Mouse (Mus musculus): Measurements from ENCODE around the gene Ccdc69. TPM values are rescaled to one million over a fixed set of nuclear protein-coding genes. Genes with fewer than 3 reads are reported as not detected.

Ccdc69 gene
- total and polyA plus RNA-seq, 3 experiments, result 0.31 to 0.42 TPM; not detected in 1

DNA sequence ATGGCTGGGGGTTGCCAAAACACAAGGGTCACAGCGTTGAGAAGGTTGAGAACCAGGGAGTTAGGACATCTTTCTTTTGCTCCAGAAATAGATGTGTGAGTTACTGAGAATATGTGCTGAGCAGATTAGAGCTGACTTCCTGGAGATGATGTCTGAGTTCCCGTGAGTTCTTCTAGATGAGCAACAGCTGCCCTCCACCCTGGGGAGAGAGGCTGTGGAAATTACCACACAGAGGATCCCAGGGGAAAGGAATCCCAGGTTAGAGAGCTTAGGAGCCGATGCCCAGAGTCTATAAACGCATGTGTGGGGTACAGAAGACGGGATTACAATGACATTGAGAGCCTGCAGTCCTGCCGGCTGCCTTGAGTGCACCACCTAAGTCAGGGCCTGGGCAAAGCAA, 59.9 kb downstream of the Ccdc69 start:
- peaks cover 4 to 10% of the 10 kb centered on the region in 2 experiments for H3K4me1 ChIP-seq (ENCODE audit: control insufficient read depth in 1 of 2, insufficient read depth in 2 of 2, low read length in 2 of 2)
- no peak overlapping the region for H3K9ac ChIP-seq (ENCODE audit: control insufficient read depth, low read depth, low read length, poor library complexity, severe bottlenecking)
- no peak for DNase-seq (ENCODE audit: low read depth, low spot score)
- peaks cover 0 to 6% of the 10 kb centered on the region in 2 experiments; a peak in 2 of 4 replicates for H3K36me3 ChIP-seq (ENCODE audit: control insufficient read depth in 1 of 2, insufficient read depth in 2 of 2, low read length in 2 of 2)
- no peak overlapping the region for H3K27ac ChIP-seq (ENCODE audit: control insufficient read depth, low read depth, low read length)
- no peak for TF ChIP-seq GATA1 (IDR thresholded peaks at IDR 0.05; ENCODE audit: low read depth, low read length)
- no peak for TF ChIP-seq POLR2A (IDR thresholded peaks at IDR 0.05; ENCODE audit: control insufficient read depth in 1 of 2, insufficient read depth in 1 of 2, low read depth in 1 of 2, low read length in 2 of 2, poor library complexity in 1 of 2)
- no peak for TF ChIP-seq TAL1 (IDR thresholded peaks at IDR 0.05; ENCODE audit: low read length)
- no peak for TF ChIP-seq ZKSCAN1 (IDR thresholded peaks at IDR 0.05; ENCODE audit: low read depth, low read length)
- TF ChIP-seq CTCF (IDR thresholded peaks at IDR 0.05 in 2 of 3, conservative IDR thresholded peaks at IDR 0.05 in 1 of 3; ENCODE audit: control insufficient read depth in 1 of 3, insufficient read depth in 1 of 3, low read depth in 2 of 3, low read length in 3 of 3, poor library complexity in 1 of 3, severe bottlenecking in 1 of 3), result no peak
- TF ChIP-seq CHD1 (IDR thresholded peaks at IDR 0.05; ENCODE audit: low read depth, low read length), result no peak
- TF ChIP-seq ZNF384 (IDR thresholded peaks at IDR 0.05; ENCODE audit: low read depth, low read length), result no peak
- TF ChIP-seq GABPA (IDR thresholded peaks at IDR 0.05; ENCODE audit: low read depth, low read length), result no peak
- TF ChIP-seq MXI1 (IDR thresholded peaks at IDR 0.05; ENCODE audit: low read depth, low read length), result no peak
- TF ChIP-seq TCF12 (IDR thresholded peaks at IDR 0.05; ENCODE audit: low read depth, low read length), result no peak
- TF ChIP-seq SMC3 (IDR thresholded peaks at IDR 0.05; ENCODE audit: low read depth, low read length), result no peak
- no peak for TF ChIP-seq KAT2A (conservative IDR thresholded peaks at IDR 0.05; ENCODE audit: low read depth, low read length)
- no peak for TF ChIP-seq RCOR1 (IDR thresholded peaks at IDR 0.05; ENCODE audit: low read depth, low read length)
- no peak for TF ChIP-seq MAZ (IDR thresholded peaks at IDR 0.05; ENCODE audit: low read depth, low read length)
- TF ChIP-seq RAD21 (IDR thresholded peaks at IDR 0.05; ENCODE audit: low read depth, low read length), result no peak
- no peak for TF ChIP-seq POLR2AphosphoS2 (IDR thresholded peaks at IDR 0.05; ENCODE audit: low read length)
- no peak for TF ChIP-seq ZC3H11A (IDR thresholded peaks at IDR 0.05; ENCODE audit: low read depth, low read length)
- no peak for TF ChIP-seq UBTF (IDR thresholded peaks at IDR 0.05; ENCODE audit: borderline replicate concordance, insufficient read depth, low read depth, low read length)
- TF ChIP-seq MAX (IDR thresholded peaks at IDR 0.05; ENCODE audit: low read length), result no peak
- no peak for TF ChIP-seq JUND (IDR thresholded peaks at IDR 0.05; ENCODE audit: low read depth, low read length)
- H3K4me3 ChIP-seq (ENCODE audit: control insufficient read depth in 1 of 2, insufficient read depth in 1 of 2, low read depth in 2 of 2, low read length in 2 of 2), result no peak overlapping the region
- no peaks in the 10 kb centered on the region for H3K27me3 ChIP-seq (ENCODE audit: control insufficient read depth in 1 of 2, insufficient read depth in 2 of 2, low read length in 2 of 2)
- no peaks in the 10 kb centered on the region for H3K79me2 ChIP-seq (ENCODE audit: control insufficient read depth, insufficient read depth, low read length, poor library complexity)
- H3K9me3 ChIP-seq (replicated peaks; ENCODE audit: insufficient read depth, low read length), result no peaks in the 10 kb centered on the region

DNA sequence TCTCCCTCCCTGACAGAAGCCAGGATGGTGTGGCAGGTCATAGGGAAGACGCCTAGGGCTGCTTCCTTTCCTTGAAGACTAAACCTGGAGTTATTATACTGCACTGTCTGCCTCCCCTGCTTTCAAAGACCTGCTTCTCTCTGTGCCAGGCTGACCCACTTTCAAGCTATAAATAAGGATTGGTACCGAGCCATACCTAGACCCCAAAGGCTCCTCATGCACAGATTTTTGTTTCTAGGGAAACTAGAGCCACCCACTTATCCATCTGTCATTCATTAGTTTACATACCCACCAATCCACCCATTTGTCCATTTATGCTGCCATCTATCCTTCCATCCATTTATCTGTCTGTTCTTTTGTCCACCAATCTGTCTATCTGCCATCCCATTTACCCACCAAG, 60.7 kb downstream of the Ccdc69 start:
- no peak for TF ChIP-seq CHD1 (IDR thresholded peaks at IDR 0.05; ENCODE audit: low read depth, low read length)
- H3K9ac ChIP-seq (ENCODE audit: control insufficient read depth, low read depth, low read length, poor library complexity, severe bottlenecking), result no peak overlapping the region
- H3K79me2 ChIP-seq (ENCODE audit: control insufficient read depth, insufficient read depth, low read length, poor library complexity), result no peaks in the 10 kb centered on the region
- no peak for DNase-seq (ENCODE audit: low read depth, low spot score)
- H3K27me3 ChIP-seq (ENCODE audit: control insufficient read depth in 1 of 2, insufficient read depth in 2 of 2, low read length in 2 of 2), result no peaks in the 10 kb centered on the region
- H3K36me3 ChIP-seq (ENCODE audit: control insufficient read depth in 1 of 2, insufficient read depth in 2 of 2, low read length in 2 of 2), result no peaks in the 10 kb centered on the region
- H3K9me3 ChIP-seq (replicated peaks; ENCODE audit: insufficient read depth, low read length), result no peaks in the 10 kb centered on the region
- no peak overlapping the region for H3K27ac ChIP-seq (ENCODE audit: control insufficient read depth, low read depth, low read length)
- H3K4me3 ChIP-seq (ENCODE audit: control insufficient read depth in 1 of 2, insufficient read depth in 1 of 2, low read depth in 2 of 2, low read length in 2 of 2), result no peak overlapping the region
- H3K4me1 ChIP-seq (ENCODE audit: control insufficient read depth in 1 of 2, insufficient read depth in 2 of 2, low read length in 2 of 2), result peaks cover 0 to 3% of the 10 kb centered on the region in 2 experiments; a peak in 2 of 4 replicates

Data from MEL (cell line).